Mouse (Mus musculus): ENCODE results near the gene Ercc6.
A peak's percentile ranks its signal among the peaks of the same experiment; 100 is the strongest.

Gene Ercc6

DNA sequence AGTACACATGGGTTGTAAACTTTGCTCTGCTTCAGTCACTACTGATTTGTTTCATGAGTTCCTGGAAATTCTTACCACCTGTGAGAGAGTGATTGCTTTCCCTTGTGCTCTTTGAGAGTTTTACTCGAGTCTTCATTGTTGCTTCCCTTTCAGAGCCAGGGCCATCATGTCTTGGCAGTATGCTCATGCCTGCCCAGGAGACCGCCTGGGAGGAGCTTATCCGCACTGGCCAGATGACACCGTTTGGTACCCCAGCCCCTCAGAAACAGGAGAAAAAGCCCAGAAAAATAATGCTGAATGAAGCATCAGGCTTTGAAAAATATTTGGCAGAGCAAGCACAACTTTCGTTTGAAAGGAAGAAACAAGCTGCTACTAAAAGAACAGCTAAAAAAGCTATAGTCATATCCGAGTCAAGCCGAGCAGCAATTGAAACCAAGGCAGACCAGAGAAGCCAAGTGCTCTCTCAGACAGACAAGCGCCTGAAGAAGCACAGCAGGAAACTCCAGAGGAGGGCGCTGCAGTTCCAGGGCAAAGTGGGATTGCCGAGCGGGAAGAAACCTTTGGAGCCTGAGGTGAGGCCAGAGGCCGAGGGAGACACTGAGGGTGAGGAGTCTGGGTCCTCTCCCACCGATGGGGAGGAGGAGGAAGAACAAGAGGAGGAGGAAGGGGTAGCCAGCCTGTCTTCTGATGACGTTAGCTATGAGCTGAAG is 12.8 kb downstream of the Ercc6 start:
- H3K27me3 ChIP-seq (ENCODE audit: insufficient read depth, low read length), result no peaks in the 10 kb centered on the region
- no peaks in the 10 kb centered on the region for H3K9me3 ChIP-seq (ENCODE audit: low read length)
- H3K4me1 ChIP-seq (replicated peaks; ENCODE audit: low read depth, low read length), result peaks cover 21% of the 10 kb centered on the region
- H3K36me3 ChIP-seq (ENCODE audit: insufficient read depth, low read length), result peaks cover 57% of the 10 kb centered on the region
- H3K4me3 ChIP-seq (replicated peaks; ENCODE audit: low read length), result no peak overlapping the region
- TF ChIP-seq NANOG (IDR thresholded peaks at IDR 0.05; ENCODE audit: borderline replicate concordance, low read length), result no peak
- peak; percentile 27 for TF ChIP-seq CTCF (conservative IDR thresholded peaks at IDR 0.05; ENCODE audit: low read length)

DNA sequence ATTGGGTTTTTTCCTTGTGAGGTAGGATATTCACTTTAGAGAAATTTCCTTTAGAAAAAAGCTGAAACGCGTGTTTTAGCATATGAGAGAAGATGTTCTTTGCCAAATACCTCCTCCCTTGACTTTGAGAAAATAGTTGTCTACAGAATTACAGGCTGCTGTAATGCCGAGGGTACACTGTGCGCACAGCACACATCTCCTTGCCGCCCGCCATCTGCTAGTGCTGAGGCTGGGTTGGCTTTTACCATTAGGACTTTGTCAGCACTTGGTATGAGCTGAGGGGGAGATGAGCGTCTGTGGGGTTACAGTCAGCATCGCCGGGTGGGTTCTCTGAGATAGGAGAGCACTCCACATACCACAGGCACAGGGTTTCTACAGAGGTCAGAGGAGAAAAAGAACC is 13.9 kb downstream of the Ercc6 start:
- Histone ChIP-seq H3K27me3 (ENCODE audit: insufficient read depth, low read length) (no peaks in the 10 kb centered on the region), H3K4me3 (replicated peaks; ENCODE audit: low read length) (no peak overlapping the region), H3K36me3 (ENCODE audit: insufficient read depth, low read length) (peaks cover 46% of the 10 kb centered on the region), H3K4me1 (replicated peaks; ENCODE audit: low read depth, low read length) (peaks cover 30% of the 10 kb centered on the region), H3K9me3 (ENCODE audit: low read length) (no peaks in the 10 kb centered on the region)
- TF ChIP-seq NANOG (IDR thresholded peaks at IDR 0.05; ENCODE audit: borderline replicate concordance, low read length) (no peak), CTCF (conservative IDR thresholded peaks at IDR 0.05; ENCODE audit: low read length) (no peak), POU5F1 (IDR thresholded peaks at IDR 0.05; ENCODE audit: borderline replicate concordance, low read length) (no peak)

DNA sequence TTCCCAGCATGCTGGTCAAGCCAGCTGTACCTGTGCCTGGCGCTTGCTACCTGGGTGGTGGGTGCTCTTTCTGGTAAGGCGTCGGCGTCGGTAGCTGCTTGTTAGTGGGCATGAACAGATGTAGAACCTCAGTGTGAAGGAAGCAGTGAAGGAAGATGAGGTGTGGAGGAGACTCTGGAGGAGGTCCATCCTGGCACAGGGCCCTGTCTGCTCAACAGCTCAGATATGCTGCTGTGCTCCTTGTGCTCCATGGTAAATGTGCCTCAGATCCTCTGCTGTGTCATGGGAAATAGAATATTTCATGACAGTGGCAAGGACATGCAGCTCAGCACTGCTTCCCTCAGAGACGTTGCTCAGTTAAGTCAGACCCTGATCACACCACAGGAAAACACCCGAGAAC is 15.7 kb downstream of the Ercc6 start:
- no peaks in the 10 kb centered on the region for H3K27me3 ChIP-seq (ENCODE audit: insufficient read depth, low read length)
- H3K4me3 ChIP-seq (replicated peaks; ENCODE audit: low read length), result no peak overlapping the region
- peaks cover 51% of the 10 kb centered on the region for H3K36me3 ChIP-seq (ENCODE audit: insufficient read depth, low read length)
- peaks cover 47% of the 10 kb centered on the region for H3K4me1 ChIP-seq (replicated peaks; ENCODE audit: low read depth, low read length)
- TF ChIP-seq CTCF (conservative IDR thresholded peaks at IDR 0.05; ENCODE audit: low read length) (no peak), NANOG (IDR thresholded peaks at IDR 0.05; ENCODE audit: borderline replicate concordance, low read length) (no peak), POU5F1 (IDR thresholded peaks at IDR 0.05; ENCODE audit: borderline replicate concordance, low read length) (no peak)
- no peaks in the 10 kb centered on the region for H3K9me3 ChIP-seq (ENCODE audit: low read length)

DNA sequence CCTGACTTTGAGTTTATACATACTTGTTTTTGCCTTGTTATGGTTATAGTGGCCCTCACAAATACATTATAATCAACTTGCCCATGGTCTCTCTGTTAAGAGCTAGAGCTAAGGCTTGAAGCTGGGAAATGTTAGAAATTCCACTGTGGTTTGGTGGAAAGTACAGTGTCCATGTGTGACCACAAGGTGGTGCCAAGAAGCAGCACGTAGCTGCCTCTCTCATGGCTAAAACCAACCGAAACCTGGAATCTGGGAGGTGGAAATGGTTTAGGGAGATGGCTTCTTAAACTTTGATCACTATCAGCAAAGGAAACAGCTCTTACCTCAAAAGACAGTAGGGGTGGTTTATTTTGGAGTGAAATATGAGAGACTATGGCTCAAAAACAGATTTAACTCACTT is 17.6 kb downstream of the Ercc6 start:
- Histone ChIP-seq H3K27me3 (ENCODE audit: insufficient read depth, low read length) (no peaks in the 10 kb centered on the region), H3K4me1 (replicated peaks; ENCODE audit: low read depth, low read length) (peaks cover 45% of the 10 kb centered on the region), H3K36me3 (ENCODE audit: insufficient read depth, low read length) (peaks cover 56% of the 10 kb centered on the region), H3K4me3 (replicated peaks; ENCODE audit: low read length) (no peak overlapping the region), H3K9me3 (ENCODE audit: low read length) (no peaks in the 10 kb centered on the region)
- no peak for TF ChIP-seq NANOG (IDR thresholded peaks at IDR 0.05; ENCODE audit: borderline replicate concordance, low read length)
- TF ChIP-seq POU5F1 (IDR thresholded peaks at IDR 0.05; ENCODE audit: borderline replicate concordance, low read length), result no peak
- TF ChIP-seq CTCF (conservative IDR thresholded peaks at IDR 0.05; ENCODE audit: low read length), result peak; percentile 68

DNA sequence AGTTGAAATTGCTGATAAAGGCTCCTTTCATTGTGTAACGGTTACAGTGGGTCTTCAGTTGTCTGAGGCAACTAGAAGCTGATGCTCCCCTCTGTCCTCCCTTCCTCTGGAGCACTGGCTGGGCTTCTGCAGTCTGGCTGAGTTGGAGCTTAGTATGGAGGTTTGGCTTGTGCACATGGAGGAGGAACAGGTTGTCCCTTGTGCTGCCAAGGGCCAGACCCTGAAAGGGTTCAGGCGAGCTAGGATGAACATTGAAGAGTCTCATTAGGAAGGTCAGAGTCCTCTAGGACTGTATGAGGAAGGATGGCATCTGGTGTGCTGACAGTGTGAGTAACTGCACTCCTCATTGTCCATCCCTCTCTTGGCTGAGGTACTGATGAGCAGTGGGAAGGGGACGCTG is 18.1 kb downstream of the Ercc6 start:
- Histone ChIP-seq H3K27me3 (ENCODE audit: insufficient read depth, low read length) (no peaks in the 10 kb centered on the region), H3K4me3 (replicated peaks; ENCODE audit: low read length) (no peak overlapping the region), H3K9me3 (ENCODE audit: low read length) (no peaks in the 10 kb centered on the region), H3K36me3 (ENCODE audit: insufficient read depth, low read length) (peaks cover 56% of the 10 kb centered on the region), H3K4me1 (replicated peaks; ENCODE audit: low read depth, low read length) (peaks cover 41% of the 10 kb centered on the region)
- no peak for TF ChIP-seq CTCF (conservative IDR thresholded peaks at IDR 0.05; ENCODE audit: low read length)
- no peak for TF ChIP-seq POU5F1 (IDR thresholded peaks at IDR 0.05; ENCODE audit: borderline replicate concordance, low read length)
- TF ChIP-seq NANOG (IDR thresholded peaks at IDR 0.05; ENCODE audit: borderline replicate concordance, low read length), result no peak

DNA sequence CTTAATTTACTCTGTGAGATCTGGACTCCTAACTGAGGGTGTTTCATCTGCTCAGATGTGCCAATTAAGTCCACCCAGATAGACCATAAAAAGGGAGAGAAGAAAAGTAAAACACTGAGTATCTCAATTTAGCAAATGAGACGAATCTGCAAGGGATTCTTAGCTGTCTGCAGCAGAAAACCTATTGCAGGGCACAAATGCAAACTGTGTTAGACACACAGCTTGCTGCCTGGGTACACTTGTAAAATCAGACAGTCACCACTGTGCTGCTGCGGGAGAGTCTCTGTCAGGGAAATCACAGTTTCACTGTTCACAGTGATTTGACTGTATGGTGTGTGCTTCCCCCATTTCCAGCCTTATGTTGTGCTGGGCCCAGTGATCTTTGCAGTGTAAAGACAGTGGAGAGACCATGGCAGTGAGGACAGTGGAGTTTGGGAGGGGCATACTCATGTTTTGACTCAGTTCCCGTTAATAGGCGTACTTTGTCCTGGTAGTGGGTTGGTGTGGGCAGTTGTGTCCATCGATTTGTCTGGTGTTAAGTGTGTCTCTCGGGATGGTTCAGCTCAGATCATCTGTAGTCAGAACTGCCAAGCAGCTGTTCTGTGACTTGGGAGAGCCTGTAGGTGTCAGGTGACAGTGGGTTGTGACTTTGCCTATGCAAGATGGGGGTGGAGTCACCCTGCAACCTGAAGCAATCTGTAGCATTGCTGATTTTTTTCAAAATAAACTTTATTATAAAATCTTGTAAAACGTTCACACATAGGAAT is 19.2 kb downstream of the Ercc6 start:
- Histone ChIP-seq H3K9me3 (ENCODE audit: low read length) (no peaks in the 10 kb centered on the region), H3K4me3 (replicated peaks; ENCODE audit: low read length) (no peak overlapping the region), H3K36me3 (ENCODE audit: insufficient read depth, low read length) (peaks cover 57% of the 10 kb centered on the region), H3K4me1 (replicated peaks; ENCODE audit: low read depth, low read length) (peaks cover 30% of the 10 kb centered on the region), H3K27me3 (ENCODE audit: insufficient read depth, low read length) (no peaks in the 10 kb centered on the region)
- TF ChIP-seq POU5F1 (IDR thresholded peaks at IDR 0.05; ENCODE audit: borderline replicate concordance, low read length) (no peak), NANOG (IDR thresholded peaks at IDR 0.05; ENCODE audit: borderline replicate concordance, low read length) (no peak), CTCF (conservative IDR thresholded peaks at IDR 0.05; ENCODE audit: low read length) (no peak)

DNA sequence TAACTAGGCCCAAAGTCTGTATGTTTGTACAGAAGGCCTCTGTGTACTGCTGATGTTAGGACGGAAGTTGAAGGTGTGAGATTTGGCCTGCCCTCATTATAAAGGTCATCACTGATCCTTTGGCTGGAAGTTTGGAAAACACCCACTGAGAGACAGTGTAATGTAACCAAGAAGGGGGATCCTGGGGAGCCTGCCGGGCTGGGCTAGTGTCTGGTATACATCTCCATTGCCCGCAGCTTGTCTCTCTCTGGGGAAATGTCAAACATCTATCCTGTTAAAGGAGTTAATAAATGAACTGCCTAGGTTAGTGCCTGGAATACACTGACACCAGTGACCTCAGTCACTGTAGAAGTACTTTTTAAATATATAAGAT is 19.8 kb downstream of the Ercc6 start:
- Histone ChIP-seq H3K27me3 (ENCODE audit: insufficient read depth, low read length) (no peaks in the 10 kb centered on the region), H3K9me3 (ENCODE audit: low read length) (no peaks in the 10 kb centered on the region), H3K36me3 (ENCODE audit: insufficient read depth, low read length) (peaks cover 60% of the 10 kb centered on the region), H3K4me1 (replicated peaks; ENCODE audit: low read depth, low read length) (peaks cover 28% of the 10 kb centered on the region), H3K4me3 (replicated peaks; ENCODE audit: low read length) (no peak overlapping the region)
- TF ChIP-seq NANOG (IDR thresholded peaks at IDR 0.05; ENCODE audit: borderline replicate concordance, low read length) (no peak), CTCF (conservative IDR thresholded peaks at IDR 0.05; ENCODE audit: low read length) (no peak), POU5F1 (IDR thresholded peaks at IDR 0.05; ENCODE audit: borderline replicate concordance, low read length) (no peak)

DNA sequence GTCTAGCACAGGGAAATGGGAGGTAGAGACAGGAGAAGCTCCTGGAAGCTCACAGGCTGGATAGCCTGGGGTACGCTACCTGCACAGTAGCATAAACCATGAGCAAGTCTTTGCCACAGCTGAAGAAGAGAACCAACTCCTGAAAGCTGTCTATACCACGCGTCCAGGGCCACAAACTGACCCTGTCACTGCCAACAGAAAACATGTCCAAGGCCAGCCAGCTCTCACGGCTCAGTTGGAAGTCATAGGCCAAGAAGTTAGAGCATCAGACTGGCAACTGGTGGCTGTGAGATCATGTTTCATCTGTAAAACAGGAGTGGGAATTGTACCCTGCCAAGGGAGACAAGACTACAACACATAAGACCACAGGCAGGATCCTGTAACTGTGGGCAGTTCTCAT is 20.3 kb downstream of the Ercc6 start:
- Histone ChIP-seq H3K4me3 (replicated peaks; ENCODE audit: low read length) (no peak overlapping the region), H3K9me3 (ENCODE audit: low read length) (no peaks in the 10 kb centered on the region), H3K4me1 (replicated peaks; ENCODE audit: low read depth, low read length) (peaks cover 28% of the 10 kb centered on the region), H3K27me3 (ENCODE audit: insufficient read depth, low read length) (no peaks in the 10 kb centered on the region), H3K36me3 (ENCODE audit: insufficient read depth, low read length) (peaks cover 63% of the 10 kb centered on the region)
- TF ChIP-seq NANOG (IDR thresholded peaks at IDR 0.05; ENCODE audit: borderline replicate concordance, low read length), result no peak
- TF ChIP-seq POU5F1 (IDR thresholded peaks at IDR 0.05; ENCODE audit: borderline replicate concordance, low read length), result no peak
- TF ChIP-seq CTCF (conservative IDR thresholded peaks at IDR 0.05; ENCODE audit: low read length), result no peak

Data from E14TG2a.4 (cell line).